Mouse (Mus musculus) thymus, adult 2 months (tissue): ENCODE results near the gene Lpar1.

Experiments used
- CTCF ChIP-seq: fragments of 200-500 bp; IDR thresholded peaks from 2 replicates; pipeline ENCODE4 v1.5.1; 2012; ENCODE audit warnings: mild to moderate bottlenecking, control low read depth, low read length, moderate library complexity, borderline replicate concordance; ENCODE audit not compliant: control insufficient read depth, poor library complexity, insufficient read depth; ENCODE audit errors: extremely low read depth
- POLR2A ChIP-seq: fragments of 200-500 bp; IDR thresholded peaks from 2 replicates; pipeline ENCODE4 v1.6.1; 2012; ENCODE audit warnings: mild to moderate bottlenecking, low read length, control low read depth, moderate library complexity; ENCODE audit not compliant: control insufficient read depth, poor library complexity, insufficient read depth; ENCODE audit errors: extremely low read depth

DNA sequence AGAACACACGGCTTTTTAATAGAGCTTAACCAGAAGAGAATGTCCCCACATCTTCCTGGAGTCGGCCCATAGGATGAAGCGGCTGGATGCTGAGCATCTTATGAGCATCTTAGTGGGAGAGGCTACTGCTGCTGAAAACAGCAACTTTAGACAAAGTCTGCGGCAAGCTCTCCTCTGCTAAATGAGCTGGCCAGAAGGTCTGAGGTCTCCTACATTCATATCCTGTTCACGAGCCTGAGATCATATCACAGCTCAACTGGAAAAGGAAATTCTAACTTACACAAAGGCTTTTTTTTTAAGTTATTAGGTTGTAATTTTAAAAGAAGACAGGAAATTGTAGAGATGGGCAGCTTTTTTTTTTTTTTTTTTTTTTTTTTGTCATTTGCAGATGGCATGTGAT lies 33.2 kb downstream of the Lpar1 start:
- no peak for TF ChIP-seq CTCF
- no peak for TF ChIP-seq POLR2A
